Mouse (Mus musculus): ENCODE results near the gene Tmem212. TPM values are rescaled to one million over a fixed set of nuclear protein-coding genes. Genes with fewer than 3 reads are reported as not detected.

Tmem212 gene
- polyA plus RNA-seq, 2 experiments: not detected

DNA sequence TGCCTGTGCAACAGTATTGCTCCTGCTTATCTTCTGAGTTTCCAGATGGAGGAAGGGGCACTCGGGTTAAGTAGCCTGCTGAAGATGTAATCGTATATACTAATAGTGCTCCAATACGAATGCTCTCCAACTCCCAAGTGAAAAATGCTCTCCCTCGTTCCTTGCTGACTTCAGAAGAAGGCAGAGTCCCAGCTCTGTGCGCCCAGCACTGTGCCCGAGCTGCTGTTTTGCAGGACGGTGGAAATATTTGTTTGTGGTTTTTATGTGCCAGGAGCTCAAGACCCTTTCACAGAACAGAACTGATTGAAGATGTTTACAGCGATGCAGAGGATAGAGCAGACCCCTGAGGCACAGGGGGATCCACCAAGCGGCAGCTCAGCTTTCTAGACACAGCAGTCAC is 55.9 kb downstream of the Tmem212 start:
- Histone ChIP-seq H3K36me3 (ENCODE audit: control insufficient read depth, insufficient read depth, low read length) (no peaks in the 10 kb centered on the region), H3K4me1 (ENCODE audit: control insufficient read depth, insufficient read depth, low read length) (no peaks in the 10 kb centered on the region), H3K4me3 (replicated peaks; ENCODE audit: low read length) (no peak overlapping the region), H3K4me2 (replicated peaks; ENCODE audit: low read depth, low read length, severe bottlenecking) (no peak overlapping the region), H3K27ac (replicated peaks; ENCODE audit: low read depth, low read length) (no peak overlapping the region), H3K27me3 (ENCODE audit: control insufficient read depth, insufficient read depth, low read length) (no peaks in the 10 kb centered on the region), H3K9ac (ENCODE audit: low read depth, low read length, severe bottlenecking) (no peak overlapping the region), H3K9me3 (ENCODE audit: control insufficient read depth, low read length) (no peaks in the 10 kb centered on the region)
- no peak for TF ChIP-seq POLR2A (IDR thresholded peaks at IDR 0.05; ENCODE audit: borderline replicate concordance, extremely low read depth, insufficient read depth, insufficient read length)
- ATAC-seq (ENCODE audit: low FRiP score, low read depth): no peak
- no peak for DNase-seq (ENCODE audit: low spot score)
- WGBS: 45% methylated on average over 9 of the region's 9 CpGs

- DNase-seq (ENCODE audit: low spot score) (no peak), ATAC-seq (ENCODE audit: low FRiP score, low read depth) (no peak)
- Histone ChIP-seq H3K4me3 (replicated peaks; ENCODE audit: low read length) (no peak overlapping the region), H3K4me1 (ENCODE audit: control insufficient read depth, insufficient read depth, low read length) (no peaks in the 10 kb centered on the region), H3K27me3 (ENCODE audit: control insufficient read depth, insufficient read depth, low read length) (no peaks in the 10 kb centered on the region), H3K4me2 (replicated peaks; ENCODE audit: low read depth, low read length, severe bottlenecking) (no peak overlapping the region), H3K9me3 (ENCODE audit: control insufficient read depth, low read length) (no peaks in the 10 kb centered on the region), H3K9ac (ENCODE audit: low read depth, low read length, severe bottlenecking) (no peak overlapping the region), H3K36me3 (ENCODE audit: control insufficient read depth, insufficient read depth, low read length) (no peaks in the 10 kb centered on the region), H3K27ac (replicated peaks; ENCODE audit: low read depth, low read length) (no peak overlapping the region)
- no peak for TF ChIP-seq POLR2A (IDR thresholded peaks at IDR 0.05; ENCODE audit: borderline replicate concordance, extremely low read depth, insufficient read depth, insufficient read length)
- 68% methylated on average over 3 of the region's 3 CpGs for whole genome bisulfite sequencing
Observed at GRCm38 (mm10) chr3:27839795-27840194, 56.4 kb downstream of the Tmem212 start.

DNA sequence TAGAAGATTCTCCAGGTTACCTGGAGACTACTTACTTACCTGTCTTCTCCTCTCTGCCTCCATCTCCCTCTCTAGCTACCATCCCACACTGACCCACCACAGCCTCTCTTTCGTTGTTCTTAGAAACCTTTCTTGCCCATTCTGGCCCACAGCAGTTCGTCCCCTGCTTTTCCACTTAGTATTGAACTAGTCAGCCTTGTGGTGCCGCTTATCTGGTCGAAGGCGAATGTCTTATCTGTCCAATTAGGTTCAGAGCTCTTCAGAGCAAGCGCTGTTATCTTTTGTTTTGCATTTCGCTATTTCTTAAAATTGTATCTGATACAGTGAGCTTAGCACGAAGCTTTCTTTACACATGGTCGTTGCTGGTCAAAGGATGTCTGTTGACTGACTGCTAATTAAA is 56.9 kb downstream of the Tmem212 start:
- DNase-seq (ENCODE audit: low spot score): no peak
- Histone ChIP-seq H3K9ac (ENCODE audit: low read depth, low read length, severe bottlenecking) (no peak overlapping the region), H3K4me3 (replicated peaks; ENCODE audit: low read length) (no peak overlapping the region), H3K4me1 (ENCODE audit: control insufficient read depth, insufficient read depth, low read length) (no peaks in the 10 kb centered on the region), H3K36me3 (ENCODE audit: control insufficient read depth, insufficient read depth, low read length) (no peaks in the 10 kb centered on the region), H3K27ac (replicated peaks; ENCODE audit: low read depth, low read length) (no peak overlapping the region), H3K4me2 (replicated peaks; ENCODE audit: low read depth, low read length, severe bottlenecking) (no peak overlapping the region), H3K27me3 (ENCODE audit: control insufficient read depth, insufficient read depth, low read length) (no peaks in the 10 kb centered on the region), H3K9me3 (ENCODE audit: control insufficient read depth, low read length) (no peaks in the 10 kb centered on the region)
- TF ChIP-seq POLR2A (IDR thresholded peaks at IDR 0.05; ENCODE audit: borderline replicate concordance, extremely low read depth, insufficient read depth, insufficient read length): no peak
- WGBS: 87% methylated on average over 9 of the region's 9 CpGs
- no peak for ATAC-seq (ENCODE audit: low FRiP score, low read depth)

- Histone ChIP-seq H3K4me1 (ENCODE audit: control insufficient read depth, insufficient read depth, low read length) (no peaks in the 10 kb centered on the region), H3K4me3 (replicated peaks; ENCODE audit: low read length) (no peak overlapping the region), H3K9me3 (ENCODE audit: control insufficient read depth, low read length) (no peaks in the 10 kb centered on the region), H3K4me2 (replicated peaks; ENCODE audit: low read depth, low read length, severe bottlenecking) (no peak overlapping the region), H3K36me3 (ENCODE audit: control insufficient read depth, insufficient read depth, low read length) (no peaks in the 10 kb centered on the region), H3K27me3 (ENCODE audit: control insufficient read depth, insufficient read depth, low read length) (no peaks in the 10 kb centered on the region), H3K27ac (replicated peaks; ENCODE audit: low read depth, low read length) (no peak overlapping the region), H3K9ac (ENCODE audit: low read depth, low read length, severe bottlenecking) (no peak overlapping the region)
- no peak for TF ChIP-seq POLR2A (IDR thresholded peaks at IDR 0.05; ENCODE audit: borderline replicate concordance, extremely low read depth, insufficient read depth, insufficient read length)
- DNase-seq (ENCODE audit: low spot score): no peak
- WGBS: 74% methylated on average over 3 of the region's 3 CpGs
- ATAC-seq (ENCODE audit: low FRiP score, low read depth): no peak
Observed at GRCm38 (mm10) chr3:27836297-27836696, 59.9 kb downstream of the Tmem212 start.

DNA sequence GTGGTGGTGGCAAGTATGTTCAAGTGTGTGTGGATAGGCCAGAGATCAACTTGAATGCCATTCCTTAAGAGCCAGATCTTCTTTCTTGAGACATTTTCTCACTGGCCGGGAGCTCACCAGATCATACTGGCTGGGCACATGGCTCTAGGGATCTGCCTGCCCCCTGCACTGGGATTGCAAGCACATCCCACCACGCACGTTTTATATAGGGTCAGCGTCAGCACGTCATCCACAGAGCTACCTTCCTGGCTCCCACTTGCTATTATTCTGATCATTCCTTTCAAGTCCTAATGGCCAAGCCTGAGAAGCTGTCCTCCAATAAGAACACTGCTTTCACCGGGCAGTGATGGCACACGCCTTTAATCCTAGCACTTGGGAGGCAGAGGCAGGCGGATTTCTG is 60.4 kb downstream of the Tmem212 start:
- DNase-seq (ENCODE audit: low spot score) (no peak), ATAC-seq (ENCODE audit: low FRiP score, low read depth) (no peak)
- Histone ChIP-seq H3K4me1 (ENCODE audit: control insufficient read depth, insufficient read depth, low read length) (no peaks in the 10 kb centered on the region), H3K36me3 (ENCODE audit: control insufficient read depth, insufficient read depth, low read length) (no peaks in the 10 kb centered on the region), H3K27ac (replicated peaks; ENCODE audit: low read depth, low read length) (no peak overlapping the region), H3K27me3 (ENCODE audit: control insufficient read depth, insufficient read depth, low read length) (no peaks in the 10 kb centered on the region), H3K4me3 (replicated peaks; ENCODE audit: low read length) (no peak overlapping the region), H3K9ac (ENCODE audit: low read depth, low read length, severe bottlenecking) (no peak overlapping the region), H3K4me2 (replicated peaks; ENCODE audit: low read depth, low read length, severe bottlenecking) (no peak overlapping the region), H3K9me3 (ENCODE audit: control insufficient read depth, low read length) (no peaks in the 10 kb centered on the region)
- WGBS: 92% methylated on average over 8 of the region's 8 CpGs
- TF ChIP-seq POLR2A (IDR thresholded peaks at IDR 0.05; ENCODE audit: borderline replicate concordance, extremely low read depth, insufficient read depth, insufficient read length): no peak

DNA sequence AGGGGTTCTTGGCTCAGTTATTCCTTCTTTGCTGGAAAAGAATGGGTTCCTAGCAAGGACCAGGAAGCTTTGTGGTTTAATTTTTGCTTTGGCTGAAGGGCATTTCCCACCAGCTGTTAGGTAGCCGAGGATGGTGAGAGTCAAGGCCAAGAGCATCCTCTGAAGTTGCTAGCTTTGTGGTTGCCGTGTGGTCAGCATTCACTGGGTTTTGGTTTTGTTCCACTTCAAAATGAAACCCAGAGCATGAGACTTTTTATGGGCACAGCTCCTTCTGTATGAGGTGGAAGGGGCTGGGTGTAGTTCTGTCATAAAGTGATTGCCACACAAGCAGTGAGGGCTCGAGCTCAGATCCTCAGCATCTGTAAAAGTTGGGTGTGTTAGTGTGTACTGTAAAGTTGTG is 67.4 kb downstream of the Tmem212 start:
- no peak for TF ChIP-seq POLR2A (IDR thresholded peaks at IDR 0.05; ENCODE audit: borderline replicate concordance, extremely low read depth, insufficient read depth, insufficient read length)
- no peaks in the 10 kb centered on the region for H3K27me3 ChIP-seq (ENCODE audit: control insufficient read depth, insufficient read depth, low read length)
- no peak overlapping the region for H3K4me3 ChIP-seq (replicated peaks; ENCODE audit: low read length)
- no peak overlapping the region for H3K9ac ChIP-seq (ENCODE audit: low read depth, low read length, severe bottlenecking)
- DNase-seq (ENCODE audit: low spot score) (no peak), ATAC-seq (ENCODE audit: low FRiP score, low read depth) (no peak)
- H3K36me3 ChIP-seq (ENCODE audit: control insufficient read depth, insufficient read depth, low read length): no peaks in the 10 kb centered on the region
- H3K27ac ChIP-seq (replicated peaks; ENCODE audit: low read depth, low read length): no peak overlapping the region
- H3K9me3 ChIP-seq (ENCODE audit: control insufficient read depth, low read length): no peaks in the 10 kb centered on the region
- H3K4me1 ChIP-seq (ENCODE audit: control insufficient read depth, insufficient read depth, low read length): no peaks in the 10 kb centered on the region
- no peak overlapping the region for H3K4me2 ChIP-seq (replicated peaks; ENCODE audit: low read depth, low read length, severe bottlenecking)
- 51% methylated on average over 3 of the region's 3 CpGs for WGBS

Data from limb, embryonic 14.5 days (tissue).